ENCODE assay signal across 9 mouse cellular contexts in the genomic region with DNA sequence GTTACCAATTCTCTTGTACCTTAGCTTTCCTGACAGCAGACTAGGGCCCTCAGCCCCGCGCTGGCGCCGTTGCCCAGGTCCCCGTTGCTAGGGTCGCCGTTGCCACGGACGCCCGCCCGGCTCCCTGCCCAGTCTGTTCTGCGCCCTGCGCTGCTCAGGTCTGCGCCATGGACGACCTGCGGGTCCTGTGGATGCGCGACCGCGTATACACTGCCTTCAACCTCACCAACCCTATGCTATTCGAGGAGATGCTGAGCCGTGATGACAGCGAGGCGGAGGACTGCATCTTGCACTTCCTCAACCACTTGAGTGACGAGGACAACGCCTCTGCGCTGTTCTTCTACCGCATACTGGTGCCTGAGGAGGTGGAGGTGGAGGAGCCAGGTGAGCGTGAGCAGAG. TPM values are rescaled to one million over a fixed set of nuclear protein-coding genes. Genes with fewer than 3 reads are reported as not detected.
A peak's percentile ranks its signal among the peaks of the same experiment; 100 is the strongest.
DNase-seq lines count a peak whose midpoint lies in the region; ATAC-seq lines count a peak whose summit lies in the region.
"Had no signal": no experiment of that assay in that cellular context is flagged by ENCODE, and none has a peak within 500 bp of the region (broad histone marks: within the 10 kb centered on the region; RNA-seq: fewer than 3 reads in every experiment).

A gene (plus strand): TSS at position 89 of the 400 bp plus-strand sequence.

- peak; percentile 71 for ATAC-seq in embryonic facial prominence, embryonic 12.5 days (ENCODE audit: insufficient number of reproducible peaks, insufficient read depth, low FRiP score, low TSS enrichment)
- ATAC-seq in hindbrain, embryonic 16.5 days: peak; percentile 84
- ATAC-seq in midbrain, embryonic 14.5 days (ENCODE audit: low FRiP score, low TSS enrichment): no peak

- peaks cover 5% of the 10 kb centered on the region; the same call in 1 of the 2 replicates for H3K27me3 ChIP-seq in embryonic facial prominence, embryonic 12.5 days
- no peaks in the 10 kb centered on the region for H3K27me3 ChIP-seq in hindbrain, embryonic 16.5 days (replicated peaks; ENCODE audit: control insufficient read depth, insufficient read depth, low read length)
- no peaks in the 10 kb centered on the region for H3K27me3 ChIP-seq in midbrain, embryonic 14.5 days (ENCODE audit: control insufficient read depth, insufficient read depth, low read length)
- H3K27me3 ChIP-seq: liver, embryonic 15.5 days had no signal

- H3K36me3 ChIP-seq in embryonic facial prominence, embryonic 12.5 days: peaks cover 27% of the 10 kb centered on the region
- H3K36me3 ChIP-seq in hindbrain, embryonic 16.5 days (ENCODE audit: control insufficient read depth, insufficient read depth, low read length): peaks cover 24% of the 10 kb centered on the region
- H3K36me3 ChIP-seq in midbrain, embryonic 14.5 days (ENCODE audit: control insufficient read depth, insufficient read depth, low read length): peaks cover 40% of the 10 kb centered on the region

- no peak within 1 kb of the TSS for H3K27ac ChIP-seq in embryonic facial prominence, embryonic 12.5 days
- H3K27ac ChIP-seq in hindbrain, embryonic 16.5 days (ENCODE audit: low read depth, low read length): no peak within 1 kb of the TSS
- no peak within 1 kb of the TSS for H3K27ac ChIP-seq in midbrain, embryonic 14.5 days (replicated peaks; ENCODE audit: low read depth, low read length)
- H3K27ac ChIP-seq: liver, embryonic 15.5 days had no signal

- no peaks in the 10 kb centered on the region for H3K9me3 ChIP-seq in embryonic facial prominence, embryonic 12.5 days
- H3K9me3 ChIP-seq in hindbrain, embryonic 16.5 days (ENCODE audit: control insufficient read depth, low read length): no peaks in the 10 kb centered on the region
- no peaks in the 10 kb centered on the region for H3K9me3 ChIP-seq in midbrain, embryonic 14.5 days (ENCODE audit: control insufficient read depth, low read length)
- H3K9me3 ChIP-seq: liver, embryonic 15.5 days had no signal

- 8% methylated on average over 29 of the region's 29 CpGs for WGBS in embryonic facial prominence, embryonic 12.5 days
- 8% methylated on average over 29 of the region's 29 CpGs for WGBS in hindbrain, embryonic 16.5 days
- 10% methylated on average over 29 of the region's 29 CpGs for WGBS in midbrain, embryonic 14.5 days

- peak; percentile 21 for DNase-seq in layer of hippocampus, adult 11-12 months (ENCODE audit: low spot score)
- DNase-seq in layer of hippocampus, adult 9-11 months: no peak
- DNase-seq in midbrain, embryonic 14.5 days: peak; percentile 55
- no peak for DNase-seq in MN1 (ENCODE audit: low spot score)
- no peak for DNase-seq in urinary bladder, postnatal 14 days (ENCODE audit: low spot score)
- no peak for DNase-seq in cerebellum, postnatal 36 days

- H3K4me3 ChIP-seq in embryonic facial prominence, embryonic 12.5 days: no peak within 1 kb of the TSS
- H3K4me3 ChIP-seq in hindbrain, embryonic 16.5 days (ENCODE audit: low read length): no peak within 1 kb of the TSS; the same call in 1 of the 2 replicates
- no peak within 1 kb of the TSS for H3K4me3 ChIP-seq in midbrain, embryonic 14.5 days (replicated peaks; ENCODE audit: low read depth, low read length)
- H3K4me3 ChIP-seq: liver, embryonic 15.5 days had no signal

- H3K4me2 ChIP-seq in embryonic facial prominence, embryonic 12.5 days (replicated peaks): peak within 1 kb of the TSS; percentile 24; the same call in 1 of the 2 replicates
- H3K4me2 ChIP-seq in hindbrain, embryonic 16.5 days (ENCODE audit: low read length): peak within 1 kb of the TSS; percentile 48
- peak within 1 kb of the TSS; percentile 25; the same call in 1 of the 2 replicates for H3K4me2 ChIP-seq in midbrain, embryonic 14.5 days (ENCODE audit: low read length)
- H3K4me2 ChIP-seq: liver, embryonic 15.5 days had no signal

- H3K9ac ChIP-seq in embryonic facial prominence, embryonic 12.5 days: peak within 1 kb of the TSS; percentile 31; the same call in 1 of the 2 replicates
- H3K9ac ChIP-seq in hindbrain, embryonic 16.5 days (ENCODE audit: low read depth, low read length): peak within 1 kb of the TSS; percentile 46; the same call in 1 of the 2 replicates
- peak within 1 kb of the TSS; percentile 26; the same call in 1 of the 2 replicates for H3K9ac ChIP-seq in midbrain, embryonic 14.5 days (replicated peaks; ENCODE audit: low read length)
- H3K9ac ChIP-seq: liver, embryonic 15.5 days had no signal

- H3K4me1 ChIP-seq in embryonic facial prominence, embryonic 12.5 days: peaks cover 6% of the 10 kb centered on the region; the same call in 1 of the 2 replicates
- H3K4me1 ChIP-seq in hindbrain, embryonic 16.5 days (ENCODE audit: control insufficient read depth, insufficient read depth, low read depth, low read length): peaks cover 8% of the 10 kb centered on the region; the same call in 1 of the 2 replicates
- no peaks in the 10 kb centered on the region; the same call in 1 of the 2 replicates for H3K4me1 ChIP-seq in midbrain, embryonic 14.5 days (ENCODE audit: control insufficient read depth, insufficient read depth, low read length)

RNA-seq across cellular contexts. Expression of the gene that starts here (rescaled TPM):
- polyA plus RNA-seq in embryonic facial prominence, embryonic 12.5 days (2016; fragmentation: Nextera tagmentation; extraction: Ambion mirVana): 0.08 and 0.11 TPM in 2 replicates
- 0.13 and 0.32 TPM in 2 replicates for polyA plus RNA-seq in hindbrain, embryonic 16.5 days (2015; fragmentation: Nextera tagmentation; extraction: Ambion mirVana)
- 0.18 and 0.26 TPM in 2 replicates for polyA plus RNA-seq in midbrain, embryonic 14.5 days (2014; fragmentation: Nextera tagmentation; extraction: Ambion mirVana)
- polyA plus RNA-seq: liver, embryonic 15.5 days had no signal

Comparison
In these comparisons a context has a peak if more than half of its experiments do, and no peak if none do; other contexts are left out.
1. Peak in ATAC-seq, H3K9ac ChIP-seq and H3K4me2 ChIP-seq in embryonic facial prominence, embryonic 12.5 days; RNA of the gene not detected or under 1 TPM.
2. Peak in ATAC-seq, H3K9ac ChIP-seq and H3K4me2 ChIP-seq in hindbrain, embryonic 16.5 days; RNA of the gene not detected or under 1 TPM.
3. Peak in DNase-seq, H3K9ac ChIP-seq and H3K4me2 ChIP-seq in midbrain, embryonic 14.5 days; RNA of the gene not detected or under 1 TPM.